Mouse (Mus musculus) heart, adult 2 months (tissue): ENCODE measurements around the gene Trmt5. TPM values are rescaled to one million over a fixed set of nuclear protein-coding genes. Genes with fewer than 3 reads are reported as not detected.
A peak's percentile ranks its signal among the peaks of the same experiment; 100 is the strongest.

Experiments
- DNase-seq, 2 experiments: peaks; one replicate each; pipeline ENCODE4 v3.0.0; 2021
- H3K27ac ChIP-seq: fragments of 200-600 bp; 2 replicates; pipeline ENCODE4 v1.8.1; 2022
- H3K27me3 ChIP-seq: fragments of 200-500 bp; 2 replicates; pipeline ENCODE4 v1.6.1; 2012; ENCODE audit warnings: mild to moderate bottlenecking, low read length, inconsistent platforms, mixed read lengths; ENCODE audit not compliant: control insufficient read depth, insufficient read depth
- H3K36me3 ChIP-seq: fragments of 200-500 bp; 2 replicates; pipeline ENCODE4 v1.6.1; 2012; ENCODE audit warnings: low read length, inconsistent platforms; ENCODE audit not compliant: control insufficient read depth, insufficient read depth
- H3K4me1 ChIP-seq: fragments of 200-500 bp; 2 replicates; pipeline ENCODE4 v1.6.1; 2011; ENCODE audit warnings: low read length; ENCODE audit not compliant: control insufficient read depth, insufficient read depth
- H3K4me3 ChIP-seq: fragments of 200-600 bp; 2 replicates; pipeline ENCODE4 v1.8.1; 2022
- H3K79me2 ChIP-seq: fragments of 200-500 bp; replicated peaks from 2 replicates; pipeline ENCODE4 v1.6.1; 2012; ENCODE audit warnings: mild to moderate bottlenecking, inconsistent platforms, low read length, moderate library complexity, mixed read lengths; ENCODE audit not compliant: control insufficient read depth, insufficient read depth
- H3K9ac ChIP-seq: fragments of 200-500 bp; 2 replicates; pipeline ENCODE4 v1.6.1; 2012; ENCODE audit warnings: low read depth, mild to moderate bottlenecking, control low read depth, inconsistent platforms, low read length, mixed read lengths
- CTCF ChIP-seq: fragments of 200-600 bp; IDR thresholded peaks from 2 replicates; pipeline ENCODE4 v1.8.1; 2022; ENCODE audit warnings: antibody characterized with exemption, mild to moderate bottlenecking, moderate library complexity
- EP300 ChIP-seq: fragments of 200-500 bp; IDR thresholded peaks from 2 replicates; pipeline ENCODE4 v1.6.1; 2011; ENCODE audit warnings: low read depth, low read length, control low read depth; ENCODE audit not compliant: insufficient read depth
- POLR2A ChIP-seq: fragments of 200-500 bp; IDR thresholded peaks from 2 replicates; pipeline ENCODE4 v1.6.1; 2011; ENCODE audit warnings: mild to moderate bottlenecking, low read depth, low read length, control low read depth; ENCODE audit not compliant: insufficient read depth
- WGBS: fragments of 180-500 bp; shearing (Covaris S2); methylation state at CpG from one replicate; pipeline ENCODE4 v1.1.7; 2018; 5-methylcytosine and 5-hydroxymethylcytosine counted together
- intact Hi-C: fragments of 180-260 bp; cut with DNase I; formaldehyde crosslinking; loops from one replicate; pipeline ENCODE4 v1.15.1; 2025
- polyA plus RNA-seq: library from polyadenylated mRNA; depleted of rRNA; stranded (reverse); fragments of >200 nt; gene quantifications from 2 replicates; pipeline ENCODE4 v1.2.3, GENCODE M21; 2012
- total RNA-seq, 2 experiments: library from RNA; stranded (reverse); gene quantifications; 2 replicates each; pipeline ENCODE4 v1.2.3; 2021

The Trmt5 gene
- total and polyA plus RNA-seq, 3 experiments = 16.0 to 52.4 (median 51.8) TPM

DNA sequence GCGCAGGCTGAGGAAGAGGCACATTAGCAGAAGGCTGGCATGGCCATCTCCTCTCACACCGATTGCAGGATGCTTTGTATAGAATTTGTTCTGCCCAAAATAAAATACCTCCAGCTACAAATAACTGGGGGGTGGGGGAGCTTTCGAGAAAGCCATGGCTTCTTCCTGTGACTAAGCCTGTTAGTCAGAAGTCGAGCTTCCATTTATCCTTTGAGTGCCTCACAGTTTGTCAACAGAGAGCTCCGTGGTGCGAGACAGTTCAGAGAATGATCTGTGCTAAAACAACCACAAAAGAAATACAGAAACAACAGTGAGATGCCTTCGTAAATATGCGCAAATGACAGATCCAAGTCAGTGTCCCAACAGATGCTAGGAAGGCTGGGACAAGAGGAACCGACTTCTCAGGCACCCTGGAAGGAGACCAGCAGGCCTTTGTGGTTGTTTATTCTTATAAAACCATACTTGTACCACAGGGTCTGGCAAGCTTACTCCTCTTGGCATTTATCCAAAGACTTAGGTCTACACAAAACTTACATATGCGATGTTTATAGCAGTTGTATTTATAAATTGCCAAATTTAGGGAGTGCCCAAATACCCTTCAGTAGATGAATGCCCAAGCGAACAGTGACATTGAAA is 9.1 kb upstream of the Trmt5 start:
- Histone ChIP-seq H3K79me2 (no peaks in the 10 kb centered on the region), H3K4me1 (no peaks in the 10 kb centered on the region), H3K27ac (no peak overlapping the region), H3K4me3 (no peak overlapping the region), H3K27me3 (no peaks in the 10 kb centered on the region), H3K9ac (no peak overlapping the region), H3K36me3 (no peaks in the 10 kb centered on the region; the same call in 1 of the 2 replicates)
- 80% methylated on average over 11 of the region's 11 CpGs for WGBS
- TF ChIP-seq POLR2A (no peak), CTCF (no peak), EP300 (no peak)
- intact Hi-C loops = no loop called here
- no peak for DNase-seq

DNA sequence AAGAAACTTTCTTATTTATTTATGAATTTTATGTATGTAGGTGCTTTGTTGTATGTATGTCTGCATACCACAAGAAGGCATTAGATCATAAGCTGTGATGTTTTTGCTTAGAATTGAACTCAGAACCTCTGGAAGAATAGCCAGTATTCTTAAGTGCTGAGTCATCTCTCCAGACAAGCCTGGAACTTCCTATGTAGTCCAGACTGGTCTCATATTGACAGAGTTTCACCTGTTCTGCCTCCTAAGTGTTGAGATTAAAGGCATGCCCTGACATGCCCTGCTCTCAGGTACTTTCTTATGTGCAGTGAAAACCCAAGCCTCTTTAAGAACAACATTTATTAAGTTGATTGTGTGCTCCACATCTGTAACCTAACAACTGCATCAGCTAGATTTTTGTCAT is 8.4 kb upstream of the Trmt5 start:
- H3K27ac ChIP-seq = no peak overlapping the region
- intact Hi-C loops = no loop called here
- no peak for DNase-seq
- H3K4me1 ChIP-seq = no peaks in the 10 kb centered on the region
- no peak overlapping the region for H3K9ac ChIP-seq
- H3K4me3 ChIP-seq = no peak overlapping the region
- TF ChIP-seq CTCF = no peak
- TF ChIP-seq EP300 = no peak
- no peak for TF ChIP-seq POLR2A
- no peaks in the 10 kb centered on the region for H3K27me3 ChIP-seq
- no peaks in the 10 kb centered on the region for H3K79me2 ChIP-seq
- no peaks in the 10 kb centered on the region; the same call in 1 of the 2 replicates for H3K36me3 ChIP-seq

DNA sequence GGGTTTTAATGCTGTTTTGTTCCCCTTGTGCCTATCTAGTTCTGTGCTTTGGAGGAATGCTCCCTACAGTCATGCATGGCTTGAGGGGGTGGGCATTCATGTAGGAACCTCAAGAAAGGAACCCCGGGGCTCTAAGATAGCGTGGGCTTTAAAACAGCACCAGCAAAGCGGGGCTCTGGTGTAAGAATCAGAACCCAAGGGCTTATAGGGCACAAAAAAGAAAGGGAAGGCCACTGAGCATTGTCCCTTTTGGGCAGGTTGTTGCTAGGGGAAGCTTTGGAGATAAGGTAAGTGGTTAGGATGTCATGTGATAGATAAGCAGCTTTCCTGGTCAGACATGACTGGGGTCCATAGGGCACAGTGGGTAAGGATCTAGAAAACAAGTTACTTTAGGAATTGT is 2.1 kb upstream of the Trmt5 start:
- Histone ChIP-seq H3K27ac (no peak overlapping the region), H3K36me3 (peaks cover 3% of the 10 kb centered on the region; the same call in 1 of the 2 replicates), H3K27me3 (no peaks in the 10 kb centered on the region), H3K4me3 (no peak overlapping the region), H3K9ac (no peak overlapping the region), H3K4me1 (peaks cover 8% of the 10 kb centered on the region), H3K79me2 (no peaks in the 10 kb centered on the region)
- TF ChIP-seq CTCF (no peak), POLR2A (no peak), EP300 (no peak)
- intact Hi-C loops = loop anchor here (5.0 kb wide), 5 partner anchors 54 to 241 kb away; partner anchors contain the start of gene Six4
- DNase-seq = no peak
- WGBS = 73% methylated on average over 3 of the region's 3 CpGs

DNA sequence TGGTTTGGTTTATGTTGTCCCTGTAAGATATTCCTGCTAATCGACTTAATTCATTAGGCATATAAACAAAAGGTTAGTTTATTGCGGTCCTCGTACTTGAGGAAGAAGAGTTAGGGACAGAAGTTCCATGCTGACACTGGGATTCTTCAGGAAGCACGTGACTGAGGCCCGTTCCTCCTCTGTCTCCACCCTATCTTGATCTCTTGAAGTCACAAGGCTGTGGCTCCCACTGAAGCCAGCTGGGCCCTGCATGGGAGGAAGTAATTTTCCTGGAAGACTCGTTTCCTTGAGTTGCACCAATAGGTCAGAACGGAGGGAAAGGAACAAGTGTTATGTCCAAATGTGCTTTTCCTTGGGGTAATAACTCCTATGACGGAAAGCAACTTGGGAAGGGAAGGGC is 1.1 kb upstream of the Trmt5 start:
- Histone ChIP-seq H3K4me3 (peak overlapping the region; percentile 97; the same call in 1 of the 2 replicates), H3K4me1 (peaks cover 8% of the 10 kb centered on the region), H3K9ac (no peak overlapping the region), H3K27me3 (no peaks in the 10 kb centered on the region), H3K36me3 (peaks cover 6% of the 10 kb centered on the region; the same call in 1 of the 2 replicates), H3K79me2 (no peaks in the 10 kb centered on the region), H3K27ac (peak overlapping the region; percentile 94)
- WGBS = 33% methylated on average over 8 of the region's 8 CpGs
- TF ChIP-seq EP300 = 0 out of 2 replicates have a peak, but pooled peaks have one; percentile 23
- TF ChIP-seq POLR2A = peak; percentile 33; the same call in 1 of the 2 replicates
- TF ChIP-seq CTCF = no peak
- DNase-seq = peak; percentile 38 to 61
- intact Hi-C loops = loop anchor here (5.0 kb wide), 5 partner anchors 55 to 240 kb away; partner anchors contain the start of gene Six4

DNA sequence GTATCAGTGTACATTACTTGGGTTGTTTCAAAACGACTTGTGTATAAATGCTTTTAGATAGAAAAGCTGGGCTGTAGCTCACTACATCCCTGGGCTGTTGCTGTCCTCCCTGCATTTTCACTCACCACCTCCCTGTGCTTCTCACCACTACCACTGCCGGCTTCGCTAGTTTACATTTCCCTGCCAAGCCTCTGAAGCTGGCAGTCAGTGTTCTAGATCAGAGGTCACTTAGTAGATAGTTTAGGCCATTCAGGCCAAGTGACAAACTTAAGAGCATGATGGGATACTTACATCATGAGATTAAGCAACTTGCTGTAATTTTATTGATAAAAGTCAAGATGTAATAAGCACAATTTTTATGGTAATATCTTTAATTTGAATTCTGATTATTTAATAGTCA is 11.6 kb downstream of the Trmt5 start:
- Histone ChIP-seq H3K27me3 (no peaks in the 10 kb centered on the region), H3K9ac (no peak overlapping the region), H3K27ac (no peak overlapping the region), H3K79me2 (no peaks in the 10 kb centered on the region), H3K4me1 (no peaks in the 10 kb centered on the region; the same call in 1 of the 2 replicates), H3K4me3 (no peak overlapping the region), H3K36me3 (peaks cover 5% of the 10 kb centered on the region)
- intact Hi-C loops = no loop called here
- WGBS = 66% methylated on average over 3 of the region's 3 CpGs
- TF ChIP-seq CTCF = no peak
- TF ChIP-seq EP300 = no peak
- TF ChIP-seq POLR2A = no peak
- DNase-seq = peak in 1 of 2 experiments; percentile 28

DNA sequence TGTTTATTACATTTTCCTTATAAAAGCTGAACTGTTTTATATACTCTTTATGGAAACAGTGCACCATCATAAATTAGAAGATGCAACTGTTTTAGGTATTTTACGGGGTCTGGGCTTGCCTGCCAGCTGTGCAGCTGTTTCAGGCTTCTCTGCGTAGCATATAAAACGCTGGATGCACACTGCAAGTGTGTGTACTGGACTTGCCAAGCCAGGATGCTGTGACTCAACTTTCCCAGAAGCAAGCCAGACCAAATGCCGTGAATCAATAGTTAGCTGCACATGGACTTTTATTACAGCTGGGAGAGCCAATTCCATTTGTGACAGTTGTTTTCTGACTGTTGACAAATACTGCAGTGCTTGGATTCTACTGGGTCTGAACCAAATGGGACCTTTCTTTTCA is 16.6 kb downstream of the Trmt5 start:
- Histone ChIP-seq H3K4me3 (no peak overlapping the region), H3K4me1 (peaks cover 1% of the 10 kb centered on the region), H3K9ac (no peak overlapping the region), H3K36me3 (peaks cover 10% of the 10 kb centered on the region), H3K27ac (no peak overlapping the region), H3K79me2 (no peaks in the 10 kb centered on the region), H3K27me3 (no peaks in the 10 kb centered on the region)
- no peak for DNase-seq
- intact Hi-C loops = no loop called here
- 72% methylated on average over 4 of the region's 4 CpGs for WGBS
- TF ChIP-seq CTCF (no peak), POLR2A (no peak), EP300 (no peak)
